Mouse (Mus musculus): ENCODE results near the gene 6030452D12Rik. TPM values are rescaled to one million over a fixed set of nuclear protein-coding genes. Genes with fewer than 3 reads are reported as not detected.

6030452D12Rik gene
- polyA plus RNA-seq, 1 experiment, result not detected

- no peak for TF ChIP-seq CTCF (IDR thresholded peaks at IDR 0.05; ENCODE audit: control insufficient read depth, insufficient read depth, low read length)
- TF ChIP-seq POLR2A (IDR thresholded peaks at IDR 0.05; ENCODE audit: borderline replicate concordance, control insufficient read depth, low read depth, low read length), result no peak
- H3K27ac ChIP-seq (ENCODE audit: control insufficient read depth, insufficient read depth, low read depth, low read length, poor library complexity), result no peak overlapping the region
- H3K4me1 ChIP-seq (ENCODE audit: control insufficient read depth, insufficient read depth, low read length), result no peaks in the 10 kb centered on the region
- WGBS, result 8% methylated on average over 30 of the region's 30 CpGs
- no peak overlapping the region for H3K4me3 ChIP-seq (replicated peaks; ENCODE audit: control insufficient read depth, low read depth, low read length)
Measured at GRCm38 (mm10) chr8:106511531-106512041, 11.3 kb downstream of the 6030452D12Rik start.

GRCm38 (mm10) chr8:106512475-106513150 is 12.3 kb downstream of the 6030452D12Rik start:
- H3K27ac ChIP-seq (ENCODE audit: control insufficient read depth, insufficient read depth, low read depth, low read length, poor library complexity), result no peak overlapping the region
- WGBS, result 61% methylated on average over 7 of the region's 7 CpGs
- no peak overlapping the region for H3K4me3 ChIP-seq (replicated peaks; ENCODE audit: control insufficient read depth, low read depth, low read length)
- no peaks in the 10 kb centered on the region for H3K4me1 ChIP-seq (ENCODE audit: control insufficient read depth, insufficient read depth, low read length)
- no peak for TF ChIP-seq CTCF (IDR thresholded peaks at IDR 0.05; ENCODE audit: control insufficient read depth, insufficient read depth, low read length)
- TF ChIP-seq POLR2A (IDR thresholded peaks at IDR 0.05; ENCODE audit: borderline replicate concordance, control insufficient read depth, low read depth, low read length), result no peak

- H3K27ac ChIP-seq (ENCODE audit: control insufficient read depth, insufficient read depth, low read depth, low read length, poor library complexity), result no peak overlapping the region
- H3K4me1 ChIP-seq (ENCODE audit: control insufficient read depth, insufficient read depth, low read length), result no peaks in the 10 kb centered on the region
- no peak overlapping the region for H3K4me3 ChIP-seq (replicated peaks; ENCODE audit: control insufficient read depth, low read depth, low read length)
- 49% methylated on average over 1 of the region's 1 CpGs for WGBS
- TF ChIP-seq POLR2A (IDR thresholded peaks at IDR 0.05; ENCODE audit: borderline replicate concordance, control insufficient read depth, low read depth, low read length), result no peak
- TF ChIP-seq CTCF (IDR thresholded peaks at IDR 0.05; ENCODE audit: control insufficient read depth, insufficient read depth, low read length), result no peak
Measured at GRCm38 (mm10) chr8:106515946-106516479, 15.7 kb downstream of the 6030452D12Rik start.

- TF ChIP-seq POLR2A (IDR thresholded peaks at IDR 0.05; ENCODE audit: borderline replicate concordance, control insufficient read depth, low read depth, low read length) (no peak), CTCF (IDR thresholded peaks at IDR 0.05; ENCODE audit: control insufficient read depth, insufficient read depth, low read length) (no peak)
- H3K27ac ChIP-seq (ENCODE audit: control insufficient read depth, insufficient read depth, low read depth, low read length, poor library complexity), result no peak overlapping the region
- H3K4me1 ChIP-seq (ENCODE audit: control insufficient read depth, insufficient read depth, low read length), result no peaks in the 10 kb centered on the region
- WGBS, result 9% methylated on average over 2 of the region's 2 CpGs
- H3K4me3 ChIP-seq (replicated peaks; ENCODE audit: control insufficient read depth, low read depth, low read length), result no peak overlapping the region
Measured at GRCm38 (mm10) chr8:106516581-106516980, 16.3 kb downstream of the 6030452D12Rik start.

GRCm38 (mm10) chr8:106518763-106519162 is 18.4 kb downstream of the 6030452D12Rik start:
- TF ChIP-seq CTCF (IDR thresholded peaks at IDR 0.05; ENCODE audit: control insufficient read depth, insufficient read depth, low read length), result no peak
- TF ChIP-seq POLR2A (IDR thresholded peaks at IDR 0.05; ENCODE audit: borderline replicate concordance, control insufficient read depth, low read depth, low read length), result no peak
- WGBS, result 22% methylated on average over 3 of the region's 3 CpGs
- H3K4me1 ChIP-seq (ENCODE audit: control insufficient read depth, insufficient read depth, low read length), result no peaks in the 10 kb centered on the region
- no peak overlapping the region for H3K27ac ChIP-seq (ENCODE audit: control insufficient read depth, insufficient read depth, low read depth, low read length, poor library complexity)
- H3K4me3 ChIP-seq (replicated peaks; ENCODE audit: control insufficient read depth, low read depth, low read length), result no peak overlapping the region

- no peak overlapping the region for H3K27ac ChIP-seq (ENCODE audit: control insufficient read depth, insufficient read depth, low read depth, low read length, poor library complexity)
Measured at GRCm38 (mm10) chr8:106520578-106520977, 20.3 kb downstream of the 6030452D12Rik start.

GRCm38 (mm10) chr8:106521845-106522244 is 21.5 kb downstream of the 6030452D12Rik start:
- Histone ChIP-seq H3K4me1 (ENCODE audit: control insufficient read depth, insufficient read depth, low read length) (no peaks in the 10 kb centered on the region), H3K4me3 (replicated peaks; ENCODE audit: control insufficient read depth, low read depth, low read length) (no peak overlapping the region), H3K27ac (ENCODE audit: control insufficient read depth, insufficient read depth, low read depth, low read length, poor library complexity) (no peak overlapping the region)
- no peak for TF ChIP-seq CTCF (IDR thresholded peaks at IDR 0.05; ENCODE audit: control insufficient read depth, insufficient read depth, low read length)
- TF ChIP-seq POLR2A (IDR thresholded peaks at IDR 0.05; ENCODE audit: borderline replicate concordance, control insufficient read depth, low read depth, low read length), result no peak
- 74% methylated on average over 9 of the region's 9 CpGs for WGBS

More at GRCm38 (mm10) chr8:106520578-106520977, 20.3 kb downstream of the 6030452D12Rik start:
- no peak overlapping the region for H3K4me3 ChIP-seq (replicated peaks; ENCODE audit: control insufficient read depth, low read depth, low read length)
- H3K4me1 ChIP-seq (ENCODE audit: control insufficient read depth, insufficient read depth, low read length), result no peaks in the 10 kb centered on the region
- WGBS, result 78% methylated on average over 7 of the region's 7 CpGs
- TF ChIP-seq CTCF (IDR thresholded peaks at IDR 0.05; ENCODE audit: control insufficient read depth, insufficient read depth, low read length), result no peak
- TF ChIP-seq POLR2A (IDR thresholded peaks at IDR 0.05; ENCODE audit: borderline replicate concordance, control insufficient read depth, low read depth, low read length), result no peak

GRCm38 (mm10) chr8:106526725-106527124 is 26.4 kb downstream of the 6030452D12Rik start:
- H3K27ac ChIP-seq (ENCODE audit: control insufficient read depth, insufficient read depth, low read depth, low read length, poor library complexity), result no peak overlapping the region
- no peaks in the 10 kb centered on the region for H3K4me1 ChIP-seq (ENCODE audit: control insufficient read depth, insufficient read depth, low read length)
- 60% methylated on average over 6 of the region's 6 CpGs for WGBS
- no peak for TF ChIP-seq POLR2A (IDR thresholded peaks at IDR 0.05; ENCODE audit: borderline replicate concordance, control insufficient read depth, low read depth, low read length)
- H3K4me3 ChIP-seq (replicated peaks; ENCODE audit: control insufficient read depth, low read depth, low read length), result no peak overlapping the region
